Mouse (Mus musculus): ENCODE data around the gene Csnk2a1.
"Not testable (repeated sequence)": the region's sequence is repeated elsewhere in the genome, so short reads cannot be mapped to it uniquely, and the experiment has no call there.

The Csnk2a1 gene

GRCm38 (mm10) chr2:152226248-152227050 is at the start of gene Csnk2a1:
Gene Csnk2a1, plus strand, starts transcription at chr2:152226839.
- peak; percentile 77 to 83 for DNase-seq (ENCODE audit: low spot score in 2 of 2)

GRCm38 (mm10) chr2:152177162-152177805 is 49.4 kb upstream of the Csnk2a1 start:
- DNase-seq (ENCODE audit: low spot score in 2 of 2) = no peak

GRCm38 (mm10) chr2:152177806-152178170 is 48.9 kb upstream of the Csnk2a1 start:
- DNase-seq (ENCODE audit: low spot score in 2 of 2) = no peak

- DNase-seq (ENCODE audit: low spot score in 2 of 2) = no peak
These were observed 48.3 kb upstream of the Csnk2a1 start for GRCm38 (mm10) chr2:152178345-152178744.

GRCm38 (mm10) chr2:152179301-152179700 is 47.3 kb upstream of the Csnk2a1 start:
- DNase-seq (ENCODE audit: low spot score in 2 of 2) = no peak

- no peak for DNase-seq (ENCODE audit: low spot score in 2 of 2)
These were observed 46.3 kb upstream of the Csnk2a1 start for GRCm38 (mm10) chr2:152180323-152180722.

GRCm38 (mm10) chr2:152187132-152187531 is 39.5 kb upstream of the Csnk2a1 start:
- no peak for DNase-seq (ENCODE audit: low spot score in 2 of 2)

GRCm38 (mm10) chr2:152189213-152189612 is 37.4 kb upstream of the Csnk2a1 start:
- DNase-seq (ENCODE audit: low spot score in 2 of 2) = no peak

- DNase-seq (ENCODE audit: low spot score in 2 of 2) = no peak
These were observed 37.0 kb upstream of the Csnk2a1 start for GRCm38 (mm10) chr2:152189640-152190039.

- no peak for DNase-seq (ENCODE audit: low spot score in 2 of 2)
These were observed 36.5 kb upstream of the Csnk2a1 start for GRCm38 (mm10) chr2:152190161-152190560.

- DNase-seq (ENCODE audit: low spot score in 2 of 2) = no peak
These were observed 33.9 kb upstream of the Csnk2a1 start for GRCm38 (mm10) chr2:152192591-152193345.

GRCm38 (mm10) chr2:152193346-152193710 is 33.3 kb upstream of the Csnk2a1 start:
- no peak for DNase-seq (ENCODE audit: low spot score in 2 of 2)

GRCm38 (mm10) chr2:152194586-152194985 is 32.1 kb upstream of the Csnk2a1 start:
- no peak for DNase-seq (ENCODE audit: low spot score in 2 of 2)

- no peak for DNase-seq (ENCODE audit: low spot score in 2 of 2)
These were observed 29.7 kb upstream of the Csnk2a1 start for GRCm38 (mm10) chr2:152196896-152197295.

GRCm38 (mm10) chr2:152197301-152197712 is 29.3 kb upstream of the Csnk2a1 start:
- peak in 1 of 2 experiments; percentile 14 for DNase-seq (ENCODE audit: low spot score in 2 of 2)

GRCm38 (mm10) chr2:152206139-152206538 is 20.5 kb upstream of the Csnk2a1 start:
- DNase-seq (ENCODE audit: low spot score in 2 of 2) = not testable (repeated sequence)

- DNase-seq (ENCODE audit: low spot score in 2 of 2) = no peak
These were observed 14.8 kb upstream of the Csnk2a1 start for GRCm38 (mm10) chr2:152211871-152212270.

- no peak for DNase-seq (ENCODE audit: low spot score in 2 of 2)
These were observed 9.7 kb upstream of the Csnk2a1 start for GRCm38 (mm10) chr2:152216975-152217374.

GRCm38 (mm10) chr2:152223521-152224300 is 2.9 kb upstream of the Csnk2a1 start:
- no peak for DNase-seq (ENCODE audit: low spot score in 2 of 2)

- no peak for DNase-seq (ENCODE audit: low spot score in 2 of 2)
These were observed 1.1 kb upstream of the Csnk2a1 start for GRCm38 (mm10) chr2:152225536-152225935.

GRCm38 (mm10) chr2:152227051-152227481 is 427 bp downstream of the Csnk2a1 start:
- peak; percentile 52 to 59 for DNase-seq (ENCODE audit: low spot score in 2 of 2)

- no peak for DNase-seq (ENCODE audit: low spot score in 2 of 2)
These were observed 3.4 kb downstream of the Csnk2a1 start for GRCm38 (mm10) chr2:152230046-152230445.
